Mouse (Mus musculus) heart, postnatal 0 days (tissue): ENCODE measurements around the gene Dnajc17.

Experiments used
- CTCF ChIP-seq: IDR thresholded peaks from 2 replicates; pipeline ENCODE4 v1.5.1; 2016; ENCODE audit warnings: antibody characterized with exemption, control low read depth, low read depth
- EP300 ChIP-seq: IDR thresholded peaks from 2 replicates; pipeline ENCODE4 v1.6.1; 2016; ENCODE audit warnings: antibody characterized with exemption, low read depth

DNA sequence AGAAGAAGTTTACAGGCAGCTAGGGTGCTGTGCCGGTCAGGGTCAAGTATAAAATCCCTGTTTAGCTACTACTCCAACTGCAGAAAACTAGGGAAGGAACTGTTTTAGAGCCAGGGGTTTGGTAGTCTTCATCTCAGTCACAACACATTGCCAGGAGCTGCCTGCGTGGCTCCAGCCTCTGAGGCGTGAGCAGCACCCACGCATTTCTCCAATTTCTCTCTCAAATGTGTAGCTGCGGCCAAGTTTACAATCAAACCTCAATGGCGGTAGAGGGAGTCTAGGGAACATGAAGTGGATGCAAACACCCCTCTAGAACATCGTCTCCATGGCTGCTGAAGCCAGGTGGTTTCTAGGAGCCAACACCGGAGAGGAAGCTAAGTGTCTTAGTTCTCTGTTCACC, 60.8 kb downstream of the Dnajc17 start:
- TF ChIP-seq CTCF: no peak
- TF ChIP-seq EP300: no peak
